Mouse (Mus musculus): ENCODE data around the gene Cxcl17. TPM values are rescaled to one million over a fixed set of nuclear protein-coding genes. Genes with fewer than 3 reads are reported as not detected.

Cxcl17 gene
- polyA plus RNA-seq, 1 experiment: 0.06 TPM

DNA sequence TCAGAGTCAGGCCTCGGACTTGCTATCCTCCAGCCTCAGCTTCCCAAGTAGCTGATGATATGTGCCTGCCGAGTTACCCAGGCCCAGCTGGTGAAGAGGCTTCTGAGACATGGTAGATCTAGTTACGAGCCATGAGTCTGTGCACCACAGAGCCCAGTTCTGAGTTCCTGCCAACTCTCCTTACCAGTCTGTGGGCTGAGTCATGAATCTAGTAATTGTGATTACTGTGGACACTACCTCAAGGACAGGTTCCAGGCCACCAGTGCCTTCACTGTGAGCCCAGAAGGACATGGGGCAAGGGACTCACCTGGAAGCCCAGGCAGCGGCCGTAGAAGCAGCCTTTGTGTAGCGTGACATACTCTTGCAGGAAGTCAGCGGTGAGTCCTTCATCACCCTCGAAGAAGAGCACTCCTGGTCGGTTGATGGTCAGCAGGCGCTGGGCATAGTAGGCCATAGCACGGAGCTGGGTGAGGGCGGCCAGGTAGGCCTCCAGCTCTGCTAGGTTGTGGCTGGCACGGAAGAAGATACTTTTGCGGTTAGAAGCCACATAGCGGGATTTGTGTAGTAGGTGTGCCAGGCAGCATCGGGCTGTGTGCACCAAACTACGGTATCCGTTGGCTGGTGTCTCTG is 24.8 kb downstream of the Cxcl17 start:
- no peaks in the 10 kb centered on the region for H3K27me3 ChIP-seq (ENCODE audit: control insufficient read depth, insufficient read depth, insufficient read length)
- H3K36me3 ChIP-seq (ENCODE audit: control insufficient read depth, insufficient read depth): no peaks in the 10 kb centered on the region
- no peak overlapping the region for H3ac ChIP-seq (ENCODE audit: control insufficient read depth, insufficient read length)
- no peak overlapping the region for H3K4me2 ChIP-seq (ENCODE audit: low read depth)
- TF ChIP-seq MYOG (IDR thresholded peaks at IDR 0.05; ENCODE audit: control insufficient read depth in 1 of 3, insufficient read depth in 1 of 3, insufficient read length in 2 of 3, low read depth in 2 of 3) (no peak), MAX (IDR thresholded peaks at IDR 0.05; ENCODE audit: low read depth) (no peak), E2F4 (IDR thresholded peaks at IDR 0.05; ENCODE audit: insufficient read depth) (no peak)
- no peaks in the 10 kb centered on the region for H3K79me2 ChIP-seq (ENCODE audit: control insufficient read depth, insufficient read depth)
- H3K4me3 ChIP-seq: no peak overlapping the region

DNA sequence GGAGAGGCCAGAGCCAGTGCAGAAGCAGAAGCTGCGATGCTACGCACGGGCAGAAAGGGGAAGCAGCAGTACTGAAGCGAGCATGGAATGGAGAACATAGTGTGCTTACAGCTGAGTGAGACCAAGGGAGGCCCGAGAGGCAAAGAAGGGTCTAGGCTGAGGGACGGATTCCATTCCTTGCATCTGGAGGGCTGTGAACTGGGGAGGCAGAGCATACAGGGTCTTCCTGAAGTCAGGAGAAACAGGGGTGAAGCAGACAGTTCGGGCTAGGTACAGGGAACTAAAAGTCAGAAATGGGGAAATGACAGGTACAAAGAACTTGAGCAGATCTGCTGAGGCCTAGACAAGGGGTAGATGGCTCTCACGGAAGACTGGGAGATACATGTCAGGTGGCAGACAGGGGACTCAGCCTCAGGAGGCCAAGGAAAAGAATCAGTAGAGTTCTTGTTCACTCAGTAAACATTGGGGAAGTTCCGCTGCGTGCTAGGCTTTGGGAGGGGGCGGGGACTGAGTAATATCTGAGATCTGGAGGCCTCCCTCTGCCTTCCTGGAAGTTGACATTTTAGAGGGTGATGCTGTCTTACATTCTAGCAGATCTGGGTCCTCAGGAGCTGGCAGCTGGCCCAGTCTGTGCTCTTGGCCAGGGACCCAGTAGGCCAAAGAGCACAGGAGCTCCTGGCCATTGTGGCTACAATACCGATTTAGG is 26.7 kb downstream of the Cxcl17 start:
- Histone ChIP-seq H3ac (ENCODE audit: control insufficient read depth, insufficient read length) (no peak overlapping the region), H3K36me3 (ENCODE audit: control insufficient read depth, insufficient read depth) (no peaks in the 10 kb centered on the region), H3K27me3 (ENCODE audit: control insufficient read depth, insufficient read depth, insufficient read length) (no peaks in the 10 kb centered on the region), H3K4me3 (no peak overlapping the region), H3K4me2 (ENCODE audit: low read depth) (no peak overlapping the region), H3K79me2 (ENCODE audit: control insufficient read depth, insufficient read depth) (no peaks in the 10 kb centered on the region)
- TF ChIP-seq REST (IDR thresholded peaks at IDR 0.05; ENCODE audit: insufficient read depth, insufficient read length) (no peak), MYOD1 (IDR thresholded peaks at IDR 0.05; ENCODE audit: control insufficient read depth in 1 of 3, insufficient read length in 2 of 3, low read depth in 2 of 3) (no peak), POLR2A (IDR thresholded peaks at IDR 0.05; ENCODE audit: insufficient read length, low read depth) (no peak), CEBPB (IDR thresholded peaks at IDR 0.05; ENCODE audit: insufficient read depth, poor library complexity, severe bottlenecking) (no peak), TCF12 (IDR thresholded peaks at IDR 0.05; ENCODE audit: insufficient read depth, poor library complexity, severe bottlenecking) (no peak), E2F4 (IDR thresholded peaks at IDR 0.05; ENCODE audit: insufficient read depth) (no peak), USF1 (IDR thresholded peaks at IDR 0.05; ENCODE audit: low read depth) (no peak), POLR2AphosphoS2 (IDR thresholded peaks at IDR 0.05; ENCODE audit: insufficient read length, low read depth) (no peak), MYOG (IDR thresholded peaks at IDR 0.05; ENCODE audit: control insufficient read depth in 1 of 3, insufficient read depth in 1 of 3, insufficient read length in 2 of 3, low read depth in 2 of 3) (no peak), SRF (IDR thresholded peaks at IDR 0.05; ENCODE audit: control insufficient read depth, insufficient read length, low read depth) (no peak), MAX (IDR thresholded peaks at IDR 0.05; ENCODE audit: low read depth) (no peak), TCF3 (IDR thresholded peaks at IDR 0.05; ENCODE audit: insufficient read length, low read depth) (no peak)

DNA sequence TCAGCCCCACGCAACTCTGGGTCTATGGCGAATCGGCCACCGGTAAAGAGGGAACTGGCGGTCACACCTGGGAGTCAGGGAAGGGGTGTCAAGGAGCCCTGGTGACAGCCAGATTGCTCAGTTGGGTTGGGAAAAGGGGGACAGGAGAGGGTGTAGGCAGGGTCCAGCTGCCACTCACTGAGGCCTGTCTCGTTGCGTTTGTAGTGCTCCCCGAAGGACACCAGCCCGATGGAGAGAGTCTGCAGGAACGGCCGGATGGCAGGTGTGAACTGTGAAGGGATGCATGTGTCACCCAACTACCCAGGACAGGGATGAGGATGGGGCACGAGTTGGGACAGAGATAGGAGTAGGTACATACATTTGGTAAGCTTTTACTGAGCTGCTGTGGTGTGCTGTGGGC is 27.4 kb downstream of the Cxcl17 start:
- no peak for TF ChIP-seq SRF (IDR thresholded peaks at IDR 0.05; ENCODE audit: control insufficient read depth, insufficient read length, low read depth)
- H3K4me2 ChIP-seq (ENCODE audit: low read depth): no peak overlapping the region
- no peaks in the 10 kb centered on the region for H3K27me3 ChIP-seq (ENCODE audit: control insufficient read depth, insufficient read depth, insufficient read length)
- H3K79me2 ChIP-seq (ENCODE audit: control insufficient read depth, insufficient read depth): no peaks in the 10 kb centered on the region
- H3ac ChIP-seq (ENCODE audit: control insufficient read depth, insufficient read length): no peak overlapping the region
- no peak overlapping the region for H3K4me3 ChIP-seq
- H3K36me3 ChIP-seq (ENCODE audit: control insufficient read depth, insufficient read depth): no peaks in the 10 kb centered on the region

DNA sequence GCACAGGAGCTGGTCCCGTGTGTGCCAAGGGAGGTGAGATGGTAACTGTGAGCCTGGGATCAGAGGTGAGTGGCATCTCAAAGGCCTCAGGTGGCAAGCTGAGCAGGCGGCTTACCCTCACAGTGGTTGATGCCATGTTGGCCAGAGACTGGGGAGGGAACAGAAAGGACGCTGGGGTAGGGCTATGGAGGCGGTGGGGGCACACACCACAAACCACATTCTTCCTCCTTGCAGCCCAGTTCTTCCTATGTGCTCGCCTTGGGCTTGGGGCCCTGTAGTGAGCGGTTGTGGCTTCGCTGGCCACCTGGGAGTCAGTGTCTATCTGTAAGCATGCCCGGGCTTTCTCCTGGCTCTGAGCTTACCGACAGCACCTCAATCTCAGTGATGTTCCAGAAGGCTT is 27.9 kb downstream of the Cxcl17 start:
- TF ChIP-seq TCF12 (IDR thresholded peaks at IDR 0.05; ENCODE audit: insufficient read depth, poor library complexity, severe bottlenecking) (no peak), REST (IDR thresholded peaks at IDR 0.05; ENCODE audit: insufficient read depth, insufficient read length) (no peak)
- Histone ChIP-seq H3K79me2 (ENCODE audit: control insufficient read depth, insufficient read depth) (no peaks in the 10 kb centered on the region), H3K4me2 (ENCODE audit: low read depth) (no peak overlapping the region), H3ac (ENCODE audit: control insufficient read depth, insufficient read length) (no peak overlapping the region), H3K27me3 (ENCODE audit: control insufficient read depth, insufficient read depth, insufficient read length) (no peaks in the 10 kb centered on the region), H3K4me3 (no peak overlapping the region), H3K36me3 (ENCODE audit: control insufficient read depth, insufficient read depth) (no peaks in the 10 kb centered on the region)

DNA sequence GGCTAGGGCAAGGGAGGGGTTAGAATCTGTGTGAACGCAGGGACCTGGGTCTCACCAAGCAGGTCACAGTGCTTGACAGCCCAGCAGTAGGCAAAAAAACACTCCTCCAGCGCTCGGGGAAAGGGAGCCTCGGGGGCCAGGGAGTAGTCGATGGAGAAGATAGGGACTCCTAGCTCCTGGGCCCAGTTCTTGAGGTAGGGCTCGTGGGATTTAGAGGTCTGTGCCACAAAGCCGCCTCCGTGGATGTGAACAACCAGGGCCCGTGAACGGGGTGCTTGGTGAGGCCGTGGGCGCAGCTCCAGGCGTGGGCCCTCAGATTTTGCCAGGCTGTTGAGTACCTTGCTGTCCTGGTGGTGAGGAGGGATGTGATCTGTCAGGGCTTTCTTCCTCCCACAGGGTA is 28.4 kb downstream of the Cxcl17 start:
- no peaks in the 10 kb centered on the region for H3K27me3 ChIP-seq (ENCODE audit: control insufficient read depth, insufficient read depth, insufficient read length)
- TF ChIP-seq MAX (IDR thresholded peaks at IDR 0.05; ENCODE audit: low read depth): no peak
- TF ChIP-seq MYOD1 (IDR thresholded peaks at IDR 0.05; ENCODE audit: control insufficient read depth in 1 of 3, insufficient read length in 2 of 3, low read depth in 2 of 3): no peak
- no peak for TF ChIP-seq TCF12 (IDR thresholded peaks at IDR 0.05; ENCODE audit: insufficient read depth, poor library complexity, severe bottlenecking)
- no peak for TF ChIP-seq SRF (IDR thresholded peaks at IDR 0.05; ENCODE audit: control insufficient read depth, insufficient read length, low read depth)
- TF ChIP-seq E2F4 (IDR thresholded peaks at IDR 0.05; ENCODE audit: insufficient read depth): no peak
- no peak for TF ChIP-seq POLR2AphosphoS2 (IDR thresholded peaks at IDR 0.05; ENCODE audit: insufficient read length, low read depth)
- no peak for TF ChIP-seq POLR2A (IDR thresholded peaks at IDR 0.05; ENCODE audit: insufficient read length, low read depth)
- no peak for TF ChIP-seq CEBPB (IDR thresholded peaks at IDR 0.05; ENCODE audit: insufficient read depth, poor library complexity, severe bottlenecking)
- no peak for TF ChIP-seq REST (IDR thresholded peaks at IDR 0.05; ENCODE audit: insufficient read depth, insufficient read length)
- no peak for TF ChIP-seq USF1 (IDR thresholded peaks at IDR 0.05; ENCODE audit: low read depth)
- no peak for TF ChIP-seq TCF3 (IDR thresholded peaks at IDR 0.05; ENCODE audit: insufficient read length, low read depth)
- TF ChIP-seq MYOG (IDR thresholded peaks at IDR 0.05; ENCODE audit: control insufficient read depth in 1 of 3, insufficient read depth in 1 of 3, insufficient read length in 2 of 3, low read depth in 2 of 3): no peak
- no peak overlapping the region for H3K4me3 ChIP-seq
- no peaks in the 10 kb centered on the region for H3K36me3 ChIP-seq (ENCODE audit: control insufficient read depth, insufficient read depth)
- no peaks in the 10 kb centered on the region for H3K79me2 ChIP-seq (ENCODE audit: control insufficient read depth, insufficient read depth)
- H3K4me2 ChIP-seq (ENCODE audit: low read depth): no peak overlapping the region
- no peak overlapping the region for H3ac ChIP-seq (ENCODE audit: control insufficient read depth, insufficient read length)
